Mouse (Mus musculus) frontal cortex, postnatal 14 days (tissue): Measurements from ENCODE around the gene Tuba4a.
"Not testable (repeated sequence)": the region's sequence is repeated elsewhere in the genome, so short reads cannot be mapped to it uniquely, and the experiment has no call there.

Experiments
- DNase-seq, 2 experiments: peaks; one replicate each; pipeline ENCODE4 v3.0.0; 2022; ENCODE audit warnings: low spot score in 2 of 2

The Tuba4a gene

GRCm38 (mm10) chr1:75236117-75237050 lies 16.7 kb upstream of the Tuba4a start, which contains the start of gene Dnajb2:
Gene Dnajb2, plus strand, starts transcription at chr1:75236406.
- DNase-seq, result peak in 1 of 2 experiments; percentile 66

DNA sequence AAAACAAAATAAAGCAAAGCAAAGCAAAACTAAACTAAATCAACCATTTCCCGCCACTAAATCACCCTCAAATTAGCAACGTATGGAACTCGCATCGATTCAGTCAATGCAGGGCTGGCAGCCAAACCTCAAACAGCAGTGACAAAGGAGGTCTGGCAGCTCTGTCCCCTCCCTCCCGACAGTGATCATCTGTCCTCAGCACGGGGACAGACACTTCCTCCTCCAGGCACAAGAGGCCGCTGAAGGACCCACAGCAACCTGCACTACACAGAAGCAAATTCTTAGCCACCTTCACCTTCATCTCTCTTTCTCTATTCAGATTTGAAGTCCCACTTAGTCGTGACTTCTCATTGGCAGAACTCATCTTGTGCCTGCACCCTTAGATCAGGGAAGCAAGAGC lies 14.9 kb upstream of the Tuba4a start:
- DNase-seq, result no peak

DNA sequence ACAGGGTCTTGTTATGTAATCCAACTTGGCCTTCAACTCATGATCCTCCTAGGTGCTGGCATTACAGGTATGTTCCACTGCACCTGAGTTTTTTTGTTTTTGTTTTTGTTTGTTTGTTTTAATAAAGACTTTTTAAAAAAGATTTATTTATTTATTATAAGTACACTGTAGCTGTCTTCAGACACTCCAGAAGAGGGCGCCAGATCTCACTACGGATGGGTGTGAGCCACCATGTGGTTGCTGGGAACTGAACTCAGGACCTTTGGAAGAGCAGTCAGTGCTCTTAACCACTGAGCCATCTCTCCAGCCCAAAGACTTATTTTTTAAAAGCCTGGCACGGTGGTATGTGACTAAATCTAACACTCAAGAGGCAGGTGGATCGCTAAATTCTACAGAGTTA lies 12.8 kb upstream of the Tuba4a start:
- not testable (repeated sequence) for DNase-seq

GRCm38 (mm10) chr1:75231664-75232152 lies 12.0 kb upstream of the Tuba4a start, which contains the start of gene A630095N17Rik:
Gene A630095N17Rik, minus strand, starts transcription at chr1:75232102.
- no peak for DNase-seq

GRCm38 (mm10) chr1:75231224-75231623 lies 11.6 kb upstream of the Tuba4a start:
- no peak for DNase-seq

DNA sequence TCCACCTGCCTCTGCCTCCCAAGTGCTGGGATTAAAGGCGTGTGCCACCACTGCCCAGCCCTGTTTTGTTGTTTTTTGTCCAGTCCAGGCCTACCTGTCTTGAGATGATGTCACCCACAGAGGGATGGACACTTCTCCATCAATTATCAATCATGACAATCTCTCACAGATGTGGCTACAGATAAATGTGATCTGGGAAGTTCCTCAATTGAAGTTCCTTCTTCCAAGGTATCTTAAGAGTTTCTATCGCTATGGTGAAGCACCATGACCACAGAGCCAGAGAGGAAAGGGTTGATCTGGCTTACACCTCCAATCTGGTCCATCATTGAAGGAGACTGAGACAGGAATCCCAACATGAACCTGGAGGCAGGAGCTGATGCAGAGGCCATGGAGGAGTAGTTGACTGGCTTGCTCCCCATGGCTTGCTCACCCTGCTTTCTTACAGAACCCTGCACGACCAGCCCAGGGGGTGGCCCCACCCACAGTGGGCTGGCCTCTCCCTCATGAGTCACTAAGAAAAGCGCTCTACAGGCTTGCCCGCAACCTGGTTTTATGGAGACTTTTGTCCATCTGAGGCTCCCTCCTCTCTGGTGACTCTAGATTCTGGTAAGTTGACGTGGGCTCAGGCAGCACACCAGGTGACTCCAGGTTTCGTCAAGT lies 10.8 kb upstream of the Tuba4a start:
- DNase-seq, result no peak

- no peak for DNase-seq
Observed at GRCm38 (mm10) chr1:75229158-75229557, 9.5 kb upstream of the Tuba4a start.

- DNase-seq, result no peak
Observed at GRCm38 (mm10) chr1:75227653-75228052, 8.0 kb upstream of the Tuba4a start.

- DNase-seq, result no peak
Observed at GRCm38 (mm10) chr1:75226138-75226537, 6.5 kb upstream of the Tuba4a start.

GRCm38 (mm10) chr1:75225473-75225872 lies 5.8 kb upstream of the Tuba4a start:
- DNase-seq, result no peak

GRCm38 (mm10) chr1:75223532-75223931 lies 3.9 kb upstream of the Tuba4a start:
- no peak for DNase-seq

DNA sequence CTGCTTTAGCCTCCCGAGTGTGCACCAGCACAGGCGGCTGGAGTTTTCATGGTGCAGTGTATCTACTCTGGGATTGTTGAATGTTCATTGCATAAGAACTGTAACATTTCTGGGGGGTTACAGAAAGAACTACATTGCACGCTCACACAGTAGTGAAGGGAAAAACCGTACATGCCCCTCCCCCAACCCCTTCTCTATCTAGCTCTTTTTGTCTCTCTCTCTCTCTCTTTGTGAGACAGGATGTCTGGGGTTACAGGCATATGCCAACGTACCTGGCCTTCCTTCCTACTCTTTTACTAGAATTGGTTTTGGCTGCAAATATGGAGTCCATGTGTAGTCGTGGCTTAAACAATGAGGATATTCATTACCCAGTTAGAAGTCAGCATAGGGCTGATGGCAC lies 3.3 kb upstream of the Tuba4a start:
- DNase-seq, result no peak

GRCm38 (mm10) chr1:75221538-75221937 lies 1.9 kb upstream of the Tuba4a start:
- no peak for DNase-seq

GRCm38 (mm10) chr1:75219078-75219477 lies 587 bp downstream of the Tuba4a start:
- DNase-seq, result peak; percentile 87 to 91

GRCm38 (mm10) chr1:75218227-75219001 lies 1.3 kb downstream of the Tuba4a start:
- DNase-seq, result peak; percentile 58 to 64

DNA sequence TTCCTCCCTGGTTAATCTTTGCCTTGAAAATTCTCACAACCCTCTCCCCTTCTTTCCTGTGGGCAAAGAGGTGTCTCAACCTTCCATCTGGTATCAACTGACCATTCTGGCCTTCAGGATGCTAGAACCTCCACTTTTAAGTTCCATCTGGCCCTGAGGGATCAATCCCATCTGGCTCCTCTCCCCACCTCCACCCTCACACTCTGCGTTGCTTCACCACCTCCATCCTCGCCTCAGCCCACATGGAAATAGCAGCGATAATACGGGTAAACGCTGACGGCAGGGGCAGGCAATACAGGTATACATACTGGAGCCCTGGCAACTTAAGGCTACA lies 1.8 kb downstream of the Tuba4a start:
- DNase-seq, result no peak

DNA sequence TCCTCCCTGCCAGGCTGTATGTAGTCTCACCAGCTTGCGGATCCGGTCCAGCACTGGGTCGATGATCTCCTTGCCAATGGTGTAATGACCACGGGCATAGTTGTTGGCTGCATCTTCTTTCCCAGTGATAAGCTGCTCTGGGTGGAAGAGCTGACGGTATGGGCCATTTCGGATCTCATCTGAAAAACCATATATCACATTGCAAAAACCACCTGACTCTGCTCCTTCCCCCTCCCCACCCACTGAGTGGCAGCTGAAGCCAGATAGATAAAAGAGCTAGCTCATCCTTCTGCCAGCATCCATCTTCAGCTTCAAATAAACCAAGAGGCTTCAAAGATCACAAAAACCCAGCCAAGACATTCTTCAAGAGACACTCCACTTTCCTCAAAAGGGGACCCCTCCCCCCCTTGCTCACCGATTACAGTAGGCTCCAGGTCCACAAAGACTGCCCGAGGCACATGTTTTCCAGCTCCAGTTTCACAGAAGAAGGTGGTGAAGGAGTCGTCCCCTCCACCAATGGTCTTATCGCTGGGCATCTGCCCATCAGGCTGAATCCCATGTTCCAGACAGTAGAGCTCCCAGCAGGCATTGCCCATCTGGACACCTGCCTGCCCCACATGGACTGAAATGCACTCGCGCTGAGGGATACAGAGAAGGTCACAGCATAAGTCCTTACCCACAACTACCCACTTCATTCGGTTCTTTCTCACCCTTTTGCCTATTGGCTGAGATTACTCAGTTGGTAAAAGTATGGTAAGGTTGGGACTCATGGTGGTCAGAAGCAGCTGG lies 2.7 kb downstream of the Tuba4a start:
- DNase-seq, result no peak

DNA sequence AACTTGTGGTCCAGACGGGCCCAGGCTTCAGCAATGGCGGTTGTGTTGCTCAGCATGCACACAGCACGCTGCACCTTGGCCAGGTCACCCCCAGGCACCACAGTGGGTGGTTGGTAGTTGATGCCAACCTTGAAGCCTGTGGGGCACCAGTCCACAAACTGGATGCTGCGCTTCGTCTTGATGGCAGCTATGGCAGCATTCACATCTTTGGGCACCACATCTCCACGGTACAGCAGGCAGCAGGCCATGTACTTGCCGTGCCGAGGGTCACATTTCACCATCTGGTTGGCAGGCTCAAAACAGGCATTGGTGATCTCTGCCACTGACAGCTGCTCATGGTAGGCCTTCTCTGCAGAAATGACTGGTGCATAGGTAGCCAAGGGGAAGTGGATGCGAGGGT lies 3.9 kb downstream of the Tuba4a start:
- no peak for DNase-seq

- DNase-seq, result peak in 1 of 2 experiments; percentile 65
Observed at GRCm38 (mm10) chr1:75214886-75215285, 4.8 kb downstream of the Tuba4a start.

DNA sequence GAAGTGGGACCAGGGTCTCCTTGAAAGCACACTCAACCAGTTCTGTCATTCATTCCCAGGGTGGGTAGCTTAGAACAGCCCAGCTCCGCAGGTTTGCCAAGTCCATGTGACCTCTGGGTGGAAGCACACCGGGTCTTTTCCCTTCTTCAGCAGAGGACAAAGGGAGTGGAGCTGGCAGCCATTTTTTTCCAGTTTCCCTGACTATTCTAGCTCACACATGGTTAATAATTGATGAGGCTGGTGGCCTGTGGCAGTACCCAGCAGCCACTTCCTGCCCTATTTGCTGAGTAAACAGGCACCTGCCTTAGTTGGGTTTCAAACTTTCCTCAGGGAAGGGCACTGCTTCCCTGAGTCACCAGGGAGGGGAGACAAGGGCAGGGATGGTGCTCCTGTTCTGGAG lies 5.2 kb downstream of the Tuba4a start:
- no peak for DNase-seq

DNA sequence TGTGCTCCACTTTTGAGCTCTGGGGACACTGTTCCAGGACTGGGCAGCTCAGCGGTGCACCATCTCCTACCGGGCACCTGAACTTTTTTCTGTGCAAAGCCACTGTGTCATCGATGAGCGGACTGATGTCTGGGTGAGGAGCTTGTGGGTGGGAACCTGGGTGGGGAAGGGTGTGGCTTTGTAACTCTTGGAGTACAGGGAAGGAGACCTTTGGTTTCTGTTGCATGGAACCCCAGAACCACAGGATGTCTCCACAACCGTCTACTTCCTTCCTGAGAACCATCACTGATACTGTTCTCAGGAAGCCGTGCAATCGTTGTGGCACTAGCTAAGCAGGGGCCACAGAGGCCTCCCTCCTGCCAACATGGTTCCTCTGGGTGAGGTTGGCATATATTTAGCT lies 6.6 kb downstream of the Tuba4a start:
- DNase-seq, result no peak
